Mouse (Mus musculus): Measurements from ENCODE around the gene Dkc1.

Gene Dkc1

DNA sequence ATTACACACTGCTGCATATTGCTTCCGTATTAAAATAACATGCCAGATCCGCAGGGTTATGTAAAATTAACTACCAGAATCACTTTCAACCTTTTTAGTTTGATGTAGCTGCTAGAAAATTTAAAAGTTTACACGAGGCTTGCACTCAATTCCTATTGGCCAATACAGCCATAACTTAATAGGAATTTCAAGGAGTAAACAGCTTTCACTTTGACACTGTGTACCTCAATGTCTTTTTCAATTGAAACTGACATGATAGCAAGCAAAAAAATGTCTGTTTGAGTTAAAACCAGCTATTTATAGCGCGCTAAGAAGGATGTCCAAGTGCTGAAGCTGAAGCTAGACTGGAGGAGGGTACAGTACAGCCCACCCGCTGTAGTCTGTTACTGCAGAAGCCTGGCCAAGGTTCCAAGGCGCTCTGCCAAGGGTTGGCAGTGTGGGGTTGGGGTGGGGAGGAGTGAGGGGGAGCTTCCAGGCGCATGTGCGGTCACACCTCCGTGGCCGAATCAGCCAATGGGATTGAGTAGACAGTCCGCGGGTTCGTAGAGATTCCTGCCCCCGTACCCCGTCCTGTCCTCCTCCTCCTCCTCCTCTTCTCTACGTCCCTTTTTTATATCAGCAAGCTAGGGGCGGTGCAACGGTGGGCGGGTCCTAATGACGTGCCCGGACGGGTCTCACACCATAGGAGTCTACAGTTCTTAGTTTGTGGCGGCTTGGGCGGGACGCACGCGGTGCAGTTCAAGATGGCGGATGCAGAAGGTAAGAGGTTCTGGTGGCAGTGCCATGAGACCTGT, at the start of gene Dkc1:
Gene Dkc1, plus strand, starts transcription at position 486 of the 794 bp plus-strand sequence.
- DNase-seq (ENCODE audit: low spot score), result peak; percentile 86

DNA sequence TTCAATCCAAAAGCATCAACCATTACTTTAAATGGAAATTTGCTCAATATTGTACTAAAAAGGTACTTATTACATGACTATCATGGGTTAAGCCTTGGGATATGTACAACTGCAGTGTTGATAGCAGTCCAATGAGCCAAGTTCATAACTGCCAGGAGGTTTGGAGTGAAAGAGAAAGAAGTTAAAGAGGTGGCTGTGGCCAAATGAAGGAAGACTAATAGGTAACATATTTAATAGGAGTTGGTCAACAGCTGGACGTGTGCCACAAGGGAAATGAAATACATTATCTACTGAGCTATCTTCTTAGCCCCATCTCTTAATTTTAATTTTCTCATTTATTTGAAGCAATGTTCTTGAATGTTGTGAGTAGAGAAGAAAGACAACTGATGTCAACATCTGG, 49.7 kb upstream of the Dkc1 start:
- no peak for DNase-seq (ENCODE audit: low spot score)

DNA sequence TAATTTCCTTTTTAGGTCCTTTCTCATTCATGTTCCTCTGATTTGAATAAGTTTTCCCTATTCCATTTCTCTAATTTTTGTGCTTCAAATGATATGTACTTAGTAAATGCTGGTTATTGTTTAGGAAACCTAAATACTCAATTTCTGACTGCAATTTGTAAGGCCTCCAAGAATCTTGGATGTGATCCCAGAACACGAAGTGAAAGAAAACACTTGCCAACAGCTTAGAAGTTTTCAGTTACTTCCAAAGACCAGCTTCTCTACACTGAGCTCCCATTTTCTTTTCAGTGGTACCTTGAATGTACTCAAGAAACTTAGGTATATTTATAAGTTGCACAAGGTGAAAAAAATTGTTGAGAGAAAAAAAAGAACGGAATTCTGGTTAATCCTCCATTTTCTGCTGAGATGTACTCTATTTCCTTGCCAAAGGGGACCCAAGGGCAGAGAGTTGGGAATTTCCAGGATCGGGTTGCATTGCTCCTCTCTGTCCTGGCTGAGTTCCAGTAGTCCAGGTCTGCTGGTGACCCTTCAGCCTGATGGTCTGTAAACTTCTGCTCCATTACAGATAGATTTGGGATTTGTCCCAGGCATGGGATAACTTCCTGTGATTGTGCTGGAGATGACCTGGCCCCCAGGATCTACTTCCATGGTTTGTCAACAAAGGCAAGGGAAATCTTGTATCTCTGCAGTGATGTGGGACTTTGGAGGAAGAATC, 48.6 kb upstream of the Dkc1 start:
- no peak for DNase-seq (ENCODE audit: low spot score)

GRCm38 (mm10) chrX:75056120-75056775, 39.4 kb upstream of the Dkc1 start:
- DNase-seq (ENCODE audit: low spot score), result no peak

DNA sequence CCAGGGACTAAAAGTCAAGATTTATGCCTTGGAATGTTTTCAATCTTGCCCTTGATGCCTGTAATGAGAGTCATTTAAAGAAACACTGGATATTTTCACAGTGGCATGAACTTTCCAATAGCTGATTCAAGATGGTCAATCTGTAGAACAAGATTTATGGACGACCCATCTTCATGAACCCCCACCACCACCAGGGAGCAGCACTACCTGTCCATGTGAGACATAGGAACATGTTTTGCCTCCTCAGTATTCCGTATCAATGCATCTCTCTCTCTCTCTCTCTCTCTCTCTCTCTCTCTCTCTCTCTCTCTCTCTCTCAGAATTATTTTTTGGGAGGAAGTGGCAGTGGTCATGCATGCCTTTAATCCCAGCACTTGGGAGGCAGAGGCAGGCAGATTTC, 13.3 kb upstream of the Dkc1 start:
- no peak for DNase-seq (ENCODE audit: low spot score)

DNA sequence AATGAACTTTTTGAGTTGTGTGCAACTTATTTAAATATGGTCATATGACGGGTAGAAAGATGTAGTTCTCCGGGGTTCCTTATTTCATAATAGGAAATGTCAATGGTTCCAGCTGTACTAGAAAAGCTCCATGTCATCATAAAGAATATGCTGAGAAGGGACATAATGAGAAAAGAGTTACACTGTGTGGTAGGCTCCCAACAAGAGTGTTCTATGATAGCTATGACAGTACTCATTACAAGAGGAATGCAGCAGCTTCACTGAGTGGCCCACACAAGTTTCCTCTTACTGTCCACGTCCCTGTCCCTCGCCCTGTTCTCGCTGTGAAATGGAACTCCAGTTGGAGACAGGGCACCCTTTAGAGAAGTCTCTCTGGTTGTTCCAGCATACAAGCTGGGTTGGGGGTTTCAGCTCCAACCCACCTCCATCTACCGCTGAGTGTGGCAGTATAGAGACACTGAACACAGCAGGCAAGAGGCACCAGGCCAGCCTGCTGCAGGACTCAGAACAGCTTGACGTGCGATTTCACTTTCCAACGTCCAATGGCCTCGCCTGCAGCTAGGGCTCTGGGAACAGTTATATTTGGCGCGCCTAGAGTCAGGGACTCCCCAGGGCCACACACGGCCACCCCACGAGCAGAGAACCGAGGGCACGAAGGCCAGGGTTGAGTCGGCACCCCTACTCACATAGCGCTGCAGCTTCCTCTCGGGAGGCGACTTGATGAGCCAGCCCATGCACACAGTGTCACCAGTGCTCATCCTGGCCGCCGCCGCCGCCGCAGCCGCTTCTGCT, 11.5 kb upstream of the Dkc1 start:
- DNase-seq (ENCODE audit: low spot score), result peak; percentile 9

GRCm38 (mm10) chrX:75084774-75085508, 10.7 kb upstream of the Dkc1 start, which contains the start of gene Gab3:
Gene Gab3 (minus strand): TSS chrX:75085458.
- peak; percentile 51 for DNase-seq (ENCODE audit: low spot score)

- DNase-seq (ENCODE audit: low spot score), result no peak
Measured at GRCm38 (mm10) chrX:75085654-75086053, 10.0 kb upstream of the Dkc1 start.

DNA sequence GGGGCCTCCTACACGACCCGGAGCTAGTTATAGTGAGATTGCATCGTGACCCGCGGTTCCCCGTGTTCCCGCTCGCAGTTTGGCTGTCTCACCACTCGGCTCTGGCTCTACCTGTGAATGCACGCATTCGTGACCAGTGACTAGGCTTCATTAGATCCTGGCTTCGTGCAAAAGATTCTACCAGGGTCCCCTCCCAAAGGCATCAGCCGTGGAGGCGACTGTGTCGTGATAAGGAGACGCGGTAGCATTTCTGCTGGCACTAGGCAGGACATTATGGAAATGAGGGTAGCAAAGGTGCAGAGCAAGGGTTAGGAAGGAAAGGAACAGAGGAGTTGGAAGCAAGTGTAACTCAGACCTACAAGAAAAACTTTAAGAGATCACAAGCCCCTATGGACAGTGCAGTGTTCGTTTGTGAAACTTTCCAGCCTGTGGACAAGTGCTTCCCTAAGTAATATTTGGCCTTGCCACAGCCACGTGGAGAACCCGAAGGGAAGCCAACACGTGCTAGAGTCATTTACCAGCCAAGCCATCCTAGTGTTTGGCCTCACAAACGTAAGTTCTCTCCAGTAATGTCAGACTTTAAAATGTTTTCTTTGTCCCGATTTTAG, 613 bp downstream of the Dkc1 start:
- DNase-seq (ENCODE audit: low spot score), result peak; percentile 5

DNA sequence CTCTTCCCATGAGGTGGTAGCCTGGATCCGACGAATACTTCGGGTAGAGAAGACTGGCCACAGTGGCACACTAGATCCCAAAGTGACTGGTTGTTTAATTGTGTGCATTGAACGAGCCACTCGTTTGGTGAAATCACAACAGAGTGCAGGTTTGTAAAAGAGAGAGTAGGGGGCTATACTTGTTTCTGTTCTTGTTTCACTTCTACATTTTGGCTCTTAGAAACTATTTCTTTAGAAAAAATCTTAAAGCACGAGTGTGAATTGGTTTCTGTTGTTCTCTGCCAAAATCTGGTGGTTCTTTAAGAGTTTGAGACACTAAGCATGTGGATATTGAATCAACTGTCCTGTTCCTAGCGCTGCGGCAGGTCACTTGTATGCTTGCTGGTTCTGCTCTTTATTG, 3.1 kb downstream of the Dkc1 start:
- DNase-seq (ENCODE audit: low spot score), result no peak

DNA sequence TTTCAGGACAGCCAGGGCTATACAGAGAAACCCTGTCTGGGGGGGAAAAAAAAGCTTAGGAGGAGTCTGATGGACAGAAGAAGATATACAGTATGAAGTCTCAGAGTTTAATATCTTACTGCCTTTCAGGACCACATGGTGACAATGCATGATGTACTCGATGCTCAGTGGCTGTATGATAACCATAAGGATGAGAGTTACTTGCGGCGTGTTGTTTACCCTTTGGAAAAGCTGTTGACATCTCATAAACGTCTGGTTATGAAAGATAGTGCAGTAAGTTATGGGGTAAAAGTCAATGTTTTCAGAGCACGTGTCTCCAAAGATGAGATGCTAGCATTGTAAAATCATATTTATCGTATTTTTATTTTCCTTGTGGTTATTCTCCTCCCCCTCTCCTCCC, 6.6 kb downstream of the Dkc1 start:
- no peak for DNase-seq (ENCODE audit: low spot score)

- no peak for DNase-seq (ENCODE audit: low spot score)
Measured at GRCm38 (mm10) chrX:75115550-75115949, 19.9 kb downstream of the Dkc1 start.

DNA sequence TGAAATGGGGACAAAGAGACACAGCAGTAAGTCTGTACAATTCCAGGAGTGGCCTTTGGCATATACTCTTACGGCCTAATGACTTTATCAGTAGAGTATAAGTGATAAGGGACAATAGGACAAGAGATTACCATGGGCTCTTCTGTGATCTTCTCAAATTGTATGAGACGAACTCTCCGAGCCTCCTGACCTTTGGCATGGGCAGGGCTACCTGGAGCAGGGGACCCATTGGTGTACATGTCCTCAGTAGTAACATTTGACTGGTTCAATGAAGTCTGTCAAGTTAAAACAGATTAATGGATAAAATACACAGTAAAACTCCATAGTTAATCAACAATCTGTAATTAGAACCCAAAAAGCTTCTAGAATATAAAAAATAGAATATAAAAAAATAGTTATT, 30.0 kb downstream of the Dkc1 start:
- DNase-seq (ENCODE audit: low spot score), result no peak

DNA sequence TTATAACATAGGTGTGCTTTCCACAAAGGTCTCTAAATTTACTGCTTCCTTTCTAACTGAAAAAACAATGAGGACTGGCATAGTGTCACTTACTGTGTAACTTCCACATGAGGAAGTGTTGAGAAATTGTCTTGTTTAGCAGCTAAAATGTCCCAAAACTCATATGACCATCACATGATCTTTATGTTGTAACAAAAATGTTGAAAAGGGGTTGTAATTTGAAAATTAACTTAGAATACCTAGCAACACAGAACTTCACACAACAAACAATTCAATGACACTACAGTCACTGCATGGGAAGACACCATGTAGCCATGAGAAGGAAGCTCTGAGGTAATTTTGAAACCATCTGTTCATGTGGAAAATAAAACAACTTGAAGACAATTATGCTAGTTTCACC, 31.2 kb downstream of the Dkc1 start:
- DNase-seq (ENCODE audit: low spot score), result no peak

DNA sequence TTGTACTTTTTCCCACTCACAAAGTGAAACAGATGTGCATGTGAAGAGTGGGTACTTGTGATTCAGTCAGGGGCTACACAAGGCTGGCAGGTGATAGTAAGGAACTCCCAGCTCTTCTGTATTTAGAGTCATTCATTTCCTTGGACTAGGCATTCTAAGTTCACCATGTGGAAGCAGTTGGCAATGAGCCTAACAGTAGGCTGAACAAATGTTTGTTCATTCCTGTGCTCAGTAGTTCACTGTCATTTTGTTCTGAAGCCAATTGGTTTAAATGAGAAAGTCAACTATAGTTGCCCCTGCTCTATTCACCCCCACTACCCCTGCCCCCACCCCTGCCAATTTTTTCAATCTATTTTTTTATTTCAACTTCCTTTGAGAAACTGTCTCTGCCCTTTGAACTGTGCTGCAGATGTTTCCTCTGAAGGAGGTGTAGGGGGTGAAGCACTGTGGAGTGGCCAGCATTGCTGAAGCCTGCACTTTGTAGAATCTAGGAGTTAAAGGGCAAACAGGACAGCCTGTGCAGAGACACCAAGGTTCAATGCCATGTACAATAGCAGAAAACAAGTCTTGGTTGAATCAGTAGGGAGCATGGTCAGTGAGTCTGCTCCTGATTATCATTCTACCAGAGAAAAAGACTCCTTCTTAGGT, 32.8 kb downstream of the Dkc1 start:
- DNase-seq (ENCODE audit: low spot score), result no peak

DNA sequence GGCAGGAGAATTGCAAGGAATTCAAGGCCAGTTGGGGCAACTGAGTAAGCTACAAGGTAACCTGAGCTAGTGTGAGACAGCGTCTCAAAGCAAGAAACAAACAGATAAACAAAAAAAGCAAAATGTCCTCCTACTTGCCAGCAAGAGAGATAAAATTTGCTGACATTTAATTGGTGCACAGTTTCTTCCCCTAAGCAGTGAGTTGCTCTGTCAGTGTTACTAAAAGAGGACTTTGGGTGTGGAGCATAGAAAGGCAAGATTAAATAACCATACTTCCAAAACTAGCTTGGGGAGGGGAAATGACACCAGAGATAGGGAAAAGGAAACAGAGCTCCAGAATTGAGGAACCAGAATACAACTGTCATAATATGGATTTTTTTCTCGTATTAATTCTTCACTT, 33.8 kb downstream of the Dkc1 start:
- no peak for DNase-seq (ENCODE audit: low spot score)

DNA sequence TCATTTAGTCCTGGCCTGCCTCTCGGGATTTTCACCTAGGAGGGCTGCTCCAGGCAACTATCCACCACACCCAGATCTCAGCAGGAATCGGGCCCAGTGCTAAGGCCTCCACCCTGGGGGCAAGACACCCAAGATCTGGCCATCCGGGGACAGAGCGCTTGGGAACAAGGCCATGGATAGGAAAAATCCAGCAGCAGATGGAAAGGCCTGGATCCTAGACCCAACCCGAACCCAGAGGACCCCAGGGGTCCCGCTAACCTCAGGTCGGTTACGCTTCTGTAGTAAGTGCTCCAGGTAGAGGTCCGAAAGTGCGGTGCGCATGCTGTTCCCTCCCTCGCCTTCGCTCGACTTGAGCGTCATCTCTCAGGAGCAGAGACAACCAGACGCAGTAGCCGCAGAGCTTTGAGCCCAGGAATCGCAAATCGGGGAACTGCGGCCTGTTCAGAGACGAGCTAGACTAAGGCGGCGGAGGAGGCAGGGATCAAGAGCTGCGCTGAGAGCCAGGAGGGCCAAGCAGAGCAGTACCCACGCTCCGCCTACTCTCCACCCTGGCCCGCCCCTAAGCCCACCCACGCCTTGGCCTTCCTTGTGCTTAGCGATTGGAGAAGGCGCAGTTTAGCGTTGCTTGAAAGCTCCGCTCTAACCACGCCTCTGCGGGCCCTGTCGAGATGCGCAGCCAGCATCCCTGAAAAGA, 35.0 kb downstream of the Dkc1 start, which contains the start of gene Mpp1:
Gene Mpp1, minus strand, starts transcription at position 550 of the 694 bp plus-strand sequence.
- peak; percentile 78 for DNase-seq (ENCODE audit: low spot score)

DNA sequence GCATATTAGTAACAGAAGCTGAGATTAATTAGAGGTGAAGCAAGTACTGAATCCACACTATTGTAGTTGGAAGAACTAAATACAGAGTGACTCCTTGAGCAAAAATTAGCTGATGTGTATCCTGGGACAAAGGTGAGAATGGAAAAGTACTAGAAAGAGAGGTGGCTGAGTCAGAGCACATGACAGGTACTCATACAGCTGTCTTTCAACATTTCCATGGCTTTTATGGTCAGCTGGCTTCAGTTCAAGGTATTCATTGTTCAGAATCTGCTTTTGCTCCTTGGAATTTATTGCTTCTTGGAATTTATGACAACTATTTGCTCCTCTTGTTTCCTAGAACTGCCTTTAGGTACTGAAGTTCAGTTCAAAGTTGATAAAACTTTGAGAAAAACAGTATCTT, 41.3 kb downstream of the Dkc1 start:
- no peak for DNase-seq (ENCODE audit: low spot score)

DNA sequence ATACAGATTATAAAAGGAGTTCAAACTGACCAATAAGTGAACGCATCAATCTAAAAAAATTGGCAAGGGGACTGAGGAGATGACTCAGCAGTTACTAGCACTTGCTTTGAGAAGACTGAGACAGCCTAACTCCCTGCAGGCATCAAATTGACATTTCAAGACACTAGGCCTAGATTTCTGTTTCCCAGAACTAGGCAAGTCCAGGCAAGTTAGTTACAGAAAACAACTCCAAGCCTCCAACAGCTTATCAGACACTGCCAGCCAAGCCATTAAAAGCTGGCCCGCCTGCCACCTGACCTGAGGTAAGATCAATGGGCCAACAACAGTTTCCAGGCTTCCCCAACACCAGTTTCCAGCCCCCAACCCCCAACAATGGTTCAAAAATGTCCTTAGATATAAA, 42.1 kb downstream of the Dkc1 start:
- DNase-seq (ENCODE audit: low spot score), result no peak

DNA sequence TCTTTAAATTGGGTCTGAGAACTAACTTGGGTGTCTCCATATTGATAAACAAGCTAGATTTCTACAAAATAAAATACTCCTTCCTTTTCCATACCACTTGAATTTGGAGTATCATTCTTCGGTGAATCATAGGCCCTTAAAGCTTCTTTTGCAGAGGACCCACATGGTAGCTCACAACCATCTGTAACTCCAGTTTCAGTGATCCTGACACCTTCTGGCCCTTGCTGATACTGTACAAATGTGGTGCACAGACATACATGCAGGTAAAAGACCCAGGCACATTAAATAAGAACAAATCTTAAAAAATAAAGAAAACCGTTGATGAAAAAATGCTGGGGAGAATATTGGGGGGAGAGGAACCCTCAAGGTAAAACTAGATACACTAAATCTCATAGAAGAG, 42.5 kb downstream of the Dkc1 start:
- no peak for DNase-seq (ENCODE audit: low spot score)

All from ovary, postnatal 36 days (tissue).